Mouse (Mus musculus): ENCODE measurements around the gene Paqr5.

DNA sequence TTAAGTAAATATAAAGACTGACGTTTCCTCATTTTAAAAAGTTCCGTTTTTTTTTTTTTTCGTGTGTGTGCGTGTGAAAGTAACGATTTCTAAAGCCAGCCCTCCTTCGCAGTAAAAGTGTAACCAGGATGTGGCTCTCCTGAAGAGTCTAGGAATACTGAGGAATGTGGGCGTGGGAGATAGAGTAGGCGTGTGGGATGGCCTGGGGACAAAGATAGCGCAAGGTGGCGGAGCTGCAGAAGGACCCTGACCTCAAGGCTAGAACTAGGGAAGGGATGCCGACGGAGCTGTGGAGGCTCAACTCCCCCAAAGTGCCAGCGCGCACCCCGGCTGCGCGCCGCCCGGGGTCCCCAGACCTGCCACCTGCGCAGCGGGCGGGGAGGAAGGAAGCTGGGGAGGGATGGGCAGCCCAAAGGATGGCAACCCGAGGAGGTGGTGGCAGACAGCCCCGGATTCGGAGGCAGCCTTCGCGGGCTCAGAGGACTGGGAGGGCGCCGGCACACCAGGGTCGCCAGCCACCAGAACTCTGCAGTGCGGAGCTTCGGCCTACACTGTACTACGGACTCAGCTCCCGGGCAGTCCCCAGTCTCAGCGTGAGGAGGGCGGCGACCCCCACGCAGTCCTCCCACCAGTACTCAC is 80.6 kb downstream of the Paqr5 start:
- TF ChIP-seq NANOG (IDR thresholded peaks at IDR 0.05; ENCODE audit: borderline replicate concordance, low read length): no peak
- no peak for TF ChIP-seq CTCF (conservative IDR thresholded peaks at IDR 0.05; ENCODE audit: low read length)
- no peak for TF ChIP-seq POU5F1 (IDR thresholded peaks at IDR 0.05; ENCODE audit: borderline replicate concordance, low read length)
